Mouse (Mus musculus) heart, postnatal 0 days (tissue): ENCODE results near the gene Oxsr1. TPM values are rescaled to one million over a fixed set of nuclear protein-coding genes. Genes with fewer than 3 reads are reported as not detected.

Source experiments
- ATAC-seq: fragments of 200-750 bp; cut with Nextera tagmentation; 2 replicates; pipeline ENCODE4 v1.8.0; 2017; ENCODE audit warnings: low read depth, moderate number of reproducible peaks, moderate library complexity; ENCODE audit not compliant: insufficient read depth
- DNase-seq: peaks from one replicate; pipeline ENCODE4 v3.0.0-alpha.2; 2016; ENCODE audit warnings: low spot score
- H3K27ac ChIP-seq: fragments of 300-500 bp; sonication (generic); 2 replicates; pipeline ENCODE4 v1.5.1; 2014; ENCODE audit warnings: low read depth, mild to moderate bottlenecking
- H3K27me3 ChIP-seq: fragments of 300-500 bp; sonication (generic); 2 replicates; pipeline ENCODE4 v1.6.1; 2014; ENCODE audit warnings: low read length, mixed read lengths; ENCODE audit not compliant: control insufficient read depth, insufficient read depth
- H3K36me3 ChIP-seq: fragments of 300-500 bp; sonication (generic); replicated peaks from 2 replicates; pipeline ENCODE4 v1.6.1; 2014; ENCODE audit warnings: low read length, mixed read lengths; ENCODE audit not compliant: control insufficient read depth, insufficient read depth
- H3K4me1 ChIP-seq: fragments of 300-500 bp; sonication (generic); 2 replicates; pipeline ENCODE4 v1.6.1; 2014; ENCODE audit warnings: antibody characterized with exemption; ENCODE audit not compliant: control insufficient read depth, insufficient read depth
- H3K4me2 ChIP-seq: fragments of 300-500 bp; sonication (generic); 2 replicates; pipeline ENCODE4 v1.6.1; 2014; ENCODE audit warnings: low read depth, mild to moderate bottlenecking, low read length, moderate library complexity
- H3K4me3 ChIP-seq: fragments of 300-500 bp; sonication (generic); 2 replicates; pipeline ENCODE4 v1.5.1; 2014; ENCODE audit warnings: low read depth, low read length
- H3K9ac ChIP-seq: fragments of 300-500 bp; sonication (generic); replicated peaks from 2 replicates; pipeline ENCODE4 v1.6.1; 2014; ENCODE audit warnings: low read depth, low read length, mixed read lengths
- H3K9me3 ChIP-seq: fragments of 300-500 bp; sonication (generic); replicated peaks from 2 replicates; pipeline ENCODE4 v1.6.1; 2016; ENCODE audit warnings: low read length; ENCODE audit not compliant: control insufficient read depth
- CTCF ChIP-seq: IDR thresholded peaks from 2 replicates; pipeline ENCODE4 v1.5.1; 2016; ENCODE audit warnings: antibody characterized with exemption, control low read depth, low read depth
- EP300 ChIP-seq: IDR thresholded peaks from 2 replicates; pipeline ENCODE4 v1.6.1; 2016; ENCODE audit warnings: antibody characterized with exemption, low read depth
- WGBS: fragments of 180-500 bp; shearing (Covaris S2); extraction: QIAGEN DNeasy Blood & Tissue Kit; methylation state at CpG from one replicate; pipeline ENCODE4 v1.1.7; 2014; 5-methylcytosine and 5-hydroxymethylcytosine counted together
- polyA plus RNA-seq: library from polyadenylated mRNA; unstranded; fragments of >200 nt; fragmentation: Nextera tagmentation; extraction: Ambion mirVana; gene quantifications from 2 replicates; pipeline ENCODE4 v1.2.1, GENCODE M21; 2015
- total RNA-seq: library from RNA; depleted of rRNA; stranded (reverse); fragments of >200 nt; gene quantifications from 2 replicates; pipeline ENCODE4 v1.2.3, GENCODE M21; 2014; ENCODE audit warnings: low replicate concordance

Gene Oxsr1
- total and polyA plus RNA-seq, 2 experiments from 2014 or later, result 6.7 to 28.1 TPM

- 67% methylated on average over 2 of the region's 2 CpGs for WGBS
- Histone ChIP-seq H3K27me3 (no peaks in the 10 kb centered on the region), H3K4me2 (no peak overlapping the region), H3K9me3 (0 out of 2 replicates have a peak, but pooled peaks cover 7% of the 10 kb centered on the region), H3K36me3 (no peaks in the 10 kb centered on the region), H3K27ac (no peak overlapping the region), H3K9ac (no peak overlapping the region), H3K4me1 (no peaks in the 10 kb centered on the region), H3K4me3 (no peak overlapping the region)
- DNase-seq (no peak), ATAC-seq (no peak)
- TF ChIP-seq EP300, result no peak
Observed at GRCm38 (mm10) chr9:119206666-119207065, 115.6 kb downstream of the Oxsr1 start.

- no peak for DNase-seq
- Histone ChIP-seq H3K9me3 (0 out of 2 replicates have a peak, but pooled peaks cover 7% of the 10 kb centered on the region), H3K9ac (no peak overlapping the region), H3K4me3 (no peak overlapping the region), H3K36me3 (no peaks in the 10 kb centered on the region), H3K27me3 (no peaks in the 10 kb centered on the region), H3K27ac (no peak overlapping the region), H3K4me2 (no peak overlapping the region), H3K4me1 (no peaks in the 10 kb centered on the region)
- no peak for TF ChIP-seq CTCF
- no peak for TF ChIP-seq EP300
- no peak for ATAC-seq
- 87% methylated on average over 5 of the region's 5 CpGs for WGBS
Observed at GRCm38 (mm10) chr9:119205756-119206155, 116.5 kb downstream of the Oxsr1 start.

GRCm38 (mm10) chr9:119203617-119204016 lies 118.6 kb downstream of the Oxsr1 start:
- WGBS, result 93% methylated on average over 9 of the region's 9 CpGs
- no peak for TF ChIP-seq CTCF
- TF ChIP-seq EP300, result no peak
- no peaks in the 10 kb centered on the region for H3K4me1 ChIP-seq

DNA sequence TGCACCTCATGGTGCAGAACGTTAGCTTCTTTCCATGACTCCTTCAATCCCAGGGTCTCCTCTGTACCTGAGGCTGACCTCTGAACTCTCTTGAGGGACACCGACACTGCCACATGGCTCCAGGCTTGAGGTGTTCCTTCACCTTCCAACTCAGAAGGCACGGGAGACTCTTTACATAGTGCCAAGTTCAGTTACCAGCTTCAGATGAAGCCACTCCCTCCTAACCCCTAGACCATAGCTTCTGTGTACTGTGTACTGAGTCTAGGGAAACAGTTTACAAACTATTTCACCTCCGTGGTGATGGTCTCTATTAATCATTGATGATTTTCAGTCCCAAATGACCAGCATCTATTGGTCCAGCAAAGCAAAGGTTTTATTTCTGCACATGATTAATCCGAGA lies 120.6 kb downstream of the Oxsr1 start:
- 0 out of 2 replicates have a peak, but pooled peaks cover 7% of the 10 kb centered on the region for H3K9me3 ChIP-seq
- ATAC-seq (no peak), DNase-seq (no peak)
- H3K36me3 ChIP-seq, result no peaks in the 10 kb centered on the region
- no peaks in the 10 kb centered on the region for H3K4me1 ChIP-seq
- no peak for TF ChIP-seq EP300
- no peak for TF ChIP-seq CTCF
- H3K4me2 ChIP-seq, result no peak overlapping the region
- H3K4me3 ChIP-seq, result no peak overlapping the region
- WGBS, result 80% methylated on average over 5 of the region's 5 CpGs
- no peaks in the 10 kb centered on the region for H3K27me3 ChIP-seq
- no peak overlapping the region for H3K27ac ChIP-seq
- no peak overlapping the region for H3K9ac ChIP-seq

More at GRCm38 (mm10) chr9:119203617-119204016, 118.6 kb downstream of the Oxsr1 start:
- Histone ChIP-seq H3K4me3 (no peak overlapping the region), H3K9ac (no peak overlapping the region), H3K9me3 (0 out of 2 replicates have a peak, but pooled peaks cover 7% of the 10 kb centered on the region), H3K27ac (no peak overlapping the region), H3K27me3 (no peaks in the 10 kb centered on the region), H3K36me3 (no peaks in the 10 kb centered on the region), H3K4me2 (no peak overlapping the region)
- ATAC-seq (no peak), DNase-seq (no peak)

DNA sequence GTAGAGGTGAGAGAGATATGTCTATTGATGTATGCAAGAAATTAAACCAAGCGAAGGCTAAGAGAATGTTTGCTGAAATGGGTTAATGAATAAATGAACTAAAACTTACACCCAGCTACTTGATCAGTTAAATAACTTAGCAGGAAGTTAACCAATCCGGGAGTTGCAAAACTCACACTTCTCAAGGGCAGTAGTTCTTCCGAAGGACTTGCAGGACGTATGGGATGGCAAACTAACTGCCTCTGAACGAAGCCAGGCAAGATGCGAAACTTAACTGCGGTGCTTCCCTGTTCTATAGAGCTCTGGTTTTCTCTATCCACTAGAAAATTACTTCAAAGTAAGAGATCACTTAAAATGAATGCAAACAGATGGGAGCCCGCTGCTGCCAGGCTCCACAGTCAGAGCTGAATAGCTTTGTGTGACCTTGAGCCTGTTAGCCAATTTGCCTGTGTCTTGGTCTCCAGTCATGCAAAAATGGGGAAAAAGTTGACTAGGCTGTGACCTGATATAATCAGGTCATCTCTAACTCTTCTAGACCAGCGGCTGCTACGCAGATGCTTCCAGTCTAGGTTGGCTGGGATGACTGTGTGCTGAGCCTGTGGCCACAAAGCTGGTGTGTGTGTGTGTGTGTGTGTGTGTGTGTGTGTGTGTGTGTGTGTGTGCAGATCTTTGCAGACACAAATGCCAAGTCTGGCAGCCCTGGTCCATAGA lies 122.9 kb downstream of the Oxsr1 start:
- TF ChIP-seq EP300, result no peak
- no peak for TF ChIP-seq CTCF
- no peak overlapping the region for H3K27ac ChIP-seq
- no peaks in the 10 kb centered on the region for H3K27me3 ChIP-seq
- H3K4me1 ChIP-seq, result no peaks in the 10 kb centered on the region
- DNase-seq (no peak), ATAC-seq (no peak)
- no peaks in the 10 kb centered on the region for H3K36me3 ChIP-seq
- 0 out of 2 replicates have a peak, but pooled peaks cover 2% of the 10 kb centered on the region for H3K9me3 ChIP-seq
- no peak overlapping the region for H3K4me3 ChIP-seq
- WGBS, result 80% methylated on average over 10 of the region's 10 CpGs
- no peak overlapping the region for H3K9ac ChIP-seq
- no peak overlapping the region for H3K4me2 ChIP-seq
